Mouse (Mus musculus): ENCODE results near the gene Pwwp2a.
A peak's percentile ranks its signal among the peaks of the same experiment; 100 is the strongest.

The Pwwp2a gene

DNA sequence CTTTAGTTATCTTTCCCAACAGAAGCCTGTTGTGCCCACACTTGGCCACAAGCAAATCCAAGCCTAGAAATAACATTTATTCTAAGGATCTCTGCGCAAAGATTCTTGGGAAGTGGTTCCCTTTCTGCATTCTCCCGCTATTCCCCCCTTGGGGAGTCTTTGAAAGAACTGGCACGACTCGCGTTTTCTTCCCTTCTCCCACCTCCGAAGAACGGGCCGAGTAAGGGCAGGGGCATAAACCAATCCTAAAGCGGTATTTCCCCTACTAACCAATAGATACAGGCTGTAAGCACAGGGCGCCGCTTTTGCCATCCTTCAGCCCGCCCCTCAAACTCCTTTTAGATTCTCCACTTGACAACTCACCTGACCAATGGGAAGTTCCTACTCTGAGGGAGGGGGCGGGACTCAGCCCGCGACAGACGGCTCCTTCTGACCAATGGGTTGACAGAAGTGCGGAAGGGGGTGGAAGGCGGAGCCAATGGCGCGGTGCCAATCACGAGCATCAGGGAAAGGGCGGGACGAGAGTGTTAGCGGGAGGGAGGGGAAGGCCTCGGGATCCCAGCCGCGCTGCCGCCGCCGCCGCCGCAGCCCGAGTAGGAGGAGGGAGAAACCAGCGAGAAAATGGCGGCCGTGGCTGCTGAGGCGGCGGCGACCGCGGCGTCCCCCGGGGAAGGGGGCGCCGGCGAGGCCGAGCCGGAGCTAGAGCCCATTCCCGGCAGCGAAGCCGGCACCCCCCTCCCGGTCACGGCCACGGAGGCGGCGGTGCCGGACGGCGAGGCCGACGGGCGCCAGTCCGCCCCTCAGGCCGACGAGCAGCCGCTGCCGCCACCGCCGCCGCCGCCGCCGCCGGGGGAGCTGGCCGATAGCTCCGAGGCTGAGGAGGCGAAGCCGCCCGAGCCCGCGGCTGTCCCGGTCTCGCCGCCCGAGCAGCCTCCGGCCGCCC is at the start of gene Pwwp2a:
Gene Pwwp2a (plus strand): TSS at position 527 of the 943 bp plus-strand sequence.
- peak; percentile 97 to 98 for DNase-seq (ENCODE audit: low spot score in 2 of 2)

DNA sequence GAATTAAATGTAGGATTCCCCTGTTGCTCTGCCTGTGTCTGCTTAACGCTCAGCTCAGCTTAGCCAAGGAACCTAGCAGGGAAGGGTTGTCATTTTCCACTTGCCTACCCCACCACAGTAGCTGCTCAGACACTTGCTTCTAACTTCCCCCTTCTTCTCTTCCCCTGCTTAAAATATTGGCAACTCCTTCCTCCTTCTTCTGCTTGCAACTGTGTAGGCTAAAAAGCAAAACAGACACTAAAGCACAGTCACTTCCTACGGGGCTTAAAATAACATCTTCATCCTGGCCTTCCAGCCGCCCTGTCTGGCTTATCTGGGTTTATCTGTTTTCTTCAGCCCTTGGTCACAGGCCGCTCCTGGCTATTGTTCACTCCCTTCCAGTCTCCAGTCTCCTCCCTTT is 49.2 kb upstream of the Pwwp2a start:
- no peak for DNase-seq (ENCODE audit: low spot score in 2 of 2)

DNA sequence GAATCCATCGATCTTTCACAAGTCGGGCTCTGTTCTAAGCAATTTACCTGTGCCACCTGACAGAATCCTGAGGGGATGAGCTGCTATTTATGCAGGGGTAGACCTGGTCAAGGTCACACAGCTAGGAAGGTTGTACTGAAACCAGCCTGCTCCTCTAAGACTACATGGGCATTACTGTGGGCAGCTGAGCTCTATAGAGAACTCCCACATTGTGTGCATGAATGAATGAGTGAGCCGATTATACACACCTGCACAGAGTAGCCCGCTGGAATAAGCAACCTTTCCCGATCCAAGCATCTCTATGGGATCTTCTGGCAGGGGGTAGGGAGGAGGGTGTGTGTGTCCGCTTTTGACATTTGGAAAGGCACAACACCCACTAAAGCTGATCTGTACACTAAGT is 48.6 kb upstream of the Pwwp2a start:
- no peak for DNase-seq (ENCODE audit: low spot score in 2 of 2)

DNA sequence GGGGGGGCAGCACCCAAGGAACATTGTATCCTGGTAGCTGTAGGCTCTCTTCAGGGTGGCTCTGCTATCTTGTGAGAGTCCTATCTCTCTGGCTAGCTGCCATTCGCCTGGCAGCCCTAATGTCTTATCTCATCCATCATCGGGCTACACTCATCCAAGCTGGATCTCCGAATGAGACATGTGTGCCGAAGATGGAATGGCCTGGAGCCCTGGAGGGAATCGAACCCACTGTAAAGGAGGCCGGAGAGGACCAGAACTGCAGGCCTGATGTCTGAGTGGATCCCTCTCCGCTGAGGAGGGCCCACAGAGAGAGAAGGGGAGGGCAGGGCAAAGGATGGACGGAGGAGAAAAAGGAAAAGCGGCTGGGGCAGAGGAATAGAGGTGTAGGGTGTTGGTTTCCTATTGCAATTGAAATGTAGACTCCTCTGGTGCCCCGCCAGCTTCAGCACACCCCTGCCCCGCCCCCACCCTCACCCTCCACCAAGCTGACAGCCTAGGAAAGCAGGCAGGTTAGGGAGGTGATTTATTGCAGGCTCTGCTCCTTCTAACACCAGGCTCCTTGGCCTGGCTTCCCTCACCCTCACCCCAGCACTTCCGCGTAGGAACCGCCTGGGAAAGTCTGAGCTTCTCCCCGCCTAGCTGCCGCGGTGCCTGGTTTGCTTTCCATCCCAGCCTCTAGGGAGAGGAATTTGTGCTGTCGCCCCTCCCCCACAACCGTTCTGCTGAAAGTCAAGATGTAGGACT is 48.0 kb upstream of the Pwwp2a start:
- no peak for DNase-seq (ENCODE audit: low spot score in 2 of 2)

DNA sequence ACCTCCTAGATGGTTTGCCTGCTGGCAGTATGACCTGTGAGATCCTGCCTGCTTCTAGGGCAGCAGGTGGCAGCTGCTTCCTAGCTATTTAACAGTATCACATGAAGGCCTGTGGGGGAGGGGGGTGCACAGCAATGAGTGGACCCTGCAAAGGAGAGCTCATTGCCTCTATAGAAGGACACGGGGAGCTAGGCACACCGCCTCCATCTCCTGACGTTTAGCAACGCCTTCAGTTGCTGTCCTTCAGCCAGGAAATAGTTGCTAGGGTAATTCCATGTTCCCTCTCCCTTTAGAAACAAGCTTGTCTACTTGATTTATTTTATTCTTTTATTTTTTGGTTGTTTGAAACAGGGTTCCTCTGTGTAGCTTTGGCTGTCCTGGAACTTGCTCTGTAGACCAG is 45.0 kb upstream of the Pwwp2a start:
- no peak for DNase-seq (ENCODE audit: low spot score in 2 of 2)

DNA sequence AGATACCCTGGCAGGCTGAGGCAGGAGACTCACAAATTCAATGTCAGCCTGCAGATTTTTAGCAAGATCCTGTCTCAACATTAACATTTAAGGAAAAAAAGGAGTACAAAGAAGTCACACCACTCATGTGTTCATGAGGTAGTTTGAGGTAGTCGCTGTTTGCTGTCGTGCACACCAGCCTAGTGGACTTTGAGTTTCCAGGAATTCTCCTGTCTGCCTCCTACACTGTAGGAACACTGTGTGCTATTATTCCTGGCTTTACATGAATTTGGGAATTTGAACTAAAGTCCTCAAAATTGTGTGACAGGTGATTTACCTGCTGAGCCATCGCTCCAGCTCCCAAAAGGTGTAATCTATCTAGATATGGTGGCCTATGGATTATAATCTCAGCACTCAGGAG is 43.3 kb upstream of the Pwwp2a start:
- no peak for DNase-seq (ENCODE audit: low spot score in 2 of 2)

DNA sequence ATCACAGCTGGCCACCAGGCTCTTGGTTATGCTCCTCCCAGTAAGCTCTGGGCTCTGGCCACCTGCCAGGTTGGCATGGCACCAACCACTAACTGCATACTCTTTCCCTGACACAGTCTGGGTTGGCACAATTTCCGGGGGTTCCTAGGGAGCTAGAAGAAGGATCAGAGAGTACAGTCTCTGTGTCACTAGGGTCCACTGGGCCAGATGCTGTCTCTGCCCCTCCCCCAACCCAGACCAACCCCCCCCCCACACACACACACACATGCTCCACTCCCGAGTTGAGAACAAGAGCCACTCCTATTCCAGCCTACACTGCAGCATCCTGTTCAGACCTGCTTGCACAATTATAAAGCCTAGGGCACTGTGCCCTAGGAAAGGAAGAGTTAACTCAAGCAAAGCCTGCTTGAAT is 38.6 kb upstream of the Pwwp2a start:
- peak in 1 of 2 experiments; percentile 6 for DNase-seq (ENCODE audit: low spot score in 2 of 2)

DNA sequence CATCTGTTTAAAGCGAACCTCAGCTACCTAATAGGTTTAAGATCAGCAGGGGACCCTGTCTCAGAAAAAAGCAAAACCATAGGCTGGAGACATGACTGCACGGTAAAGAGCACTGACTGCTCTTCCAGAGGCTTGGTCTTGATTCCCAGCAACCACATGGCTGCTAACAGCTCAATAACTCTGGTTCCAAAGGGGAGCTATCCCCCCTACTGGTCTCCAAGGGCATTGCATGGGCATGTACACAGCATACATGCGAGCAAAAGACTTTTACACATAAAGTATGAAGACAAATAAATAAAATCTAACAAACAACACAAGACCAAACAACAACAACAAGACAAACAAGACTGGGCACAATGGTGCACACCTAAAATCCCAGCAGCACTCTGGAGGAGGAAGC is 36.5 kb upstream of the Pwwp2a start:
- no peak for DNase-seq (ENCODE audit: low spot score in 2 of 2)

DNA sequence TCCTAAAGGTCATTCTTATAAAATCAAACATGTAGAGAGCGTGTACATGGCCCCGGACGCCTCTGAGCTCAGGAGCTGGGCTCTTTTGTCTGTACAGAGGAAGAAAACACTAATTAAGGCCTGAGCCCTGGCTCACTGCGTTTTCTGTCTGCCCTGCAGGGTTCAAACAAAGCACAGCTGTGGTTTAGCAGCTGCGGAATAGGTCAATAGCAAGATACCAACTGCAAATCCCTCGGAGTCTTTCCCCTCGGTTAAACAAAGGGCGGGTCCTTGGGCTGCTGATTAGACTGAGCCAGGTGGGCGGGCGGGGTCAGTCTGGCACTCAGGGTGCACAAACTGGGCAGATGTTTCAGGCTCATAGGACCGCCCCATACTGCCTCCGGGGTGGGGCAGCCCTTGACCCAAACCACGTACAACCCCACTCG is 28.7 kb upstream of the Pwwp2a start:
- DNase-seq (ENCODE audit: low spot score in 2 of 2), result peak; percentile 9 to 30

DNA sequence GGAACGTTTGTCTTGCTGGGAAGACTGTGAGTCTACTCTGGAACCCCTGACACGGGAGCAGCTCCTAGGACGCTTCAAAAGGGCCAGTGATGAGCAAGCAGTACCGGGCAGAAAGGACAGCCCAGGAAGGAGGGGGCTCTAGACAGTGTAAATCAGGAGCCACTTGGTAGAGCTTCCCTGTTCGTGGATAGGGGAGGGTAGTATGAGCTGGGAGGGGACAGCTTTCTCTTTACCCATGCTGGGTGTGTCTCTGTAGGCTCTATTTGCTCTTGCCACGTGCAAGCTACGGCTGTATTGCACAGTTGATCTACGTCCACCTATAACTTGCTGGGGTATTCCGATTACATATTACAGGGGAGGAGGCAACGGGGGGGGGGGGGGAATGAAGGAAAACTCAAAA is 25.3 kb upstream of the Pwwp2a start:
- DNase-seq (ENCODE audit: low spot score in 2 of 2), result no peak

DNA sequence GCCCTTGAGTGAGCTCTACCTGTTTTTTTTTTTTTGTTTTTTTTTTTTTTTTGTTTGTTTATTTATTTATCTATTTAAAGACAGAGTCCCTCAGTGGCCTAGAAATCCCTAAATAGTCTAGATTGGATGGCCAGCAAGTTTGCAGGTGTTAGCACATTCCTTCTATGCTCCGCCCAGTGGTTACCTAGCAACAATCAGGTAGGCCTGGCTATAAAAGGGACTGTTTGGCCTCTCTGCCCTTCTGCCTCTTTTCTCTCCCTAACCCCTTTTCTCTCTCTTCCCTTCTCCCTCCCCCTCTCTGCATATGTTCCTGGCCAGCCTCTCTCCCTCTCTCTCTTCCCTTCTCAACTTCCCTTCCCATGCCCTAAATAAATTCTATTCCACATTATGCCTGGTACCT is 23.8 kb upstream of the Pwwp2a start:
- DNase-seq (ENCODE audit: low spot score in 2 of 2), result no peak

DNA sequence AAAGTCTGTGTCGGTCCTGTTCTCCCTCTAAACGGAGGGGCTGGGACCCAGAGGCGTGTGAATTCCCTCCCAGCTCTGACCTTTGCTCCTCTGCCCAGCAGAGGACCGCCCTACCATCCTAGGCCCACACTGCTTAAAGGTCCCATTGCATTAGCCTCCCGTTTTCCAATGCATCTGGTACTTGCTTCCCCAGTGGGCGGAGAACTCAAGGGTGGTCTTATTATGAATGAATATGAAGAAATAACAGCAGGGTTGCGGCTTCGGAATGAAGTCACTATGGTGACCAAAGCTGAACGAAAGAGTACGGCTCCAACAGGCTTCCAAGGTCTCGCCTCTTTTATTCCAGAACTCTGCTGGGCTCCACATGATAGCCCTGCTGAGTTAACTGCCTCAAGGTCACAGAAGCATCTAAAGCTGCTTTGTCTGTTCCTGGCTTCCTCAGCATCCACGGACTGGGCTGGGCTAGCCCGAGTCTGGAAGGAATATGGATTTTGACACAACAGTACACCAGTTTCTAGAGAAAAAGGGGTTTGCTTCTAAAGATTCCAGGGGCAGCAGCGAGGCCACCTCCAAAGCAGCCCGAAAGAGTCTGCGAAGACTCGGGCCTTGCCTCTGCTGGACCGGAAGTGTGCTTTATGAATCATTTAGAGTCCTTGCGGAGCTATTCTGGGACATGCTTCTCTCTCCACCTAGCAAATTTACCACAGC is 14.6 kb upstream of the Pwwp2a start:
- no peak for DNase-seq (ENCODE audit: low spot score in 2 of 2)

DNA sequence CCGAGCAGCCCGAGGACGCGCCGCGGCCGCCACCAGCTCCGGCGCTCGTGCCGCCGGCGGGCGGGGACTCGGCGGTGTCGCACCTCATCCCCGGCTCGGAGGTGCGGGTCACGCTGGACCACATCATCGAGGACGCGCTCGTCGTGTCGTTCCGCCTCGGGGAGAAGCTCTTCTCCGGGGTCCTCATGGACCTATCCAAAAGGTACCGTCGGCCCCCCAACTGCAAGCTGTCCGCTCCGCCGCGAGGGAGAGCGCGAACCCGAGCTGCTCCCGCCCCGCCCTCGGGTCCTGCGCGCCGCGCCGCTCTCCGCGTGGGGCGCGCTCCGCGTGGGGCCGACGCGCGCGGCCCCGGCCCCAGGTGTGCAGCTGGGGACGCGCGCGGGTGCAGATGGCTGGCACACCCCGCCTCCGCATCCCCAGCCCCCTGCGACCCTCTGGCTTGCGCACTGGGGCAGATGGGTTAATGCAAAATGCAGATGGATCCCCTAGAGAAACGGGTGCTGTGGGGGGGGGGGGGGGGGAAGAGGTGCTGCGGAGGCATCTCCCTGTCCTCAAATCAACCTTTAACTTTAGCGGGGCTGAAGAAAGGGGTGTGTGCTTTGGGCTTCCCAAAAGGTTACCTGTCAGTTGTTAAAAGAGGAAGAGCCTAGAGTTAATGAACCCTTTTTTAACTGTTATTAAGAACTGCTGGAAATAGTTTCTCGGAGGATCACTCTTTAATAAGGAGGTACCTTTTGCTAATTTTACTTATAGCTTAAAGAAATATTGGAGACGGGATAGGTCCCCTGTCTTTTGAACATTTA is 818 bp downstream of the Pwwp2a start:
- peak; percentile 42 to 47 for DNase-seq (ENCODE audit: low spot score in 2 of 2)

DNA sequence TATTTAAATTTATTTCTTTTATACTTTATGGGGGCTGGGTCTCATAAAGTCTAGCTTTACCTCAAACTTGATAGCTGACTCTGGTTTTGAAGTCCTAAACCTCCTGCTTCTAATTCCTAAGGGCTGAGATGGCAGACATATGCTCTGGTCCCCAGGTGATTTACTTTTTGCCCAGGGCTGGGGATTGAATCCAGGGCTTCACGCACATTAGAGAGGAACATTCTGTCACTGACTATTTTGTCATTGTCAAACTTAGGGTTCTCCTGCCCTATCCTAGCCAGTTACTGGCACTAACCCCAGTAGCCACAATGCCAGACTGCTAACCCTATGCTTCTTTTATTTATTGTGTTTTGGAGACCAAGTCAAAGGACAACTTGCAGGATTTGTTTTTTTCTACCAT is 7.1 kb downstream of the Pwwp2a start:
- DNase-seq (ENCODE audit: low spot score in 2 of 2), result no peak

DNA sequence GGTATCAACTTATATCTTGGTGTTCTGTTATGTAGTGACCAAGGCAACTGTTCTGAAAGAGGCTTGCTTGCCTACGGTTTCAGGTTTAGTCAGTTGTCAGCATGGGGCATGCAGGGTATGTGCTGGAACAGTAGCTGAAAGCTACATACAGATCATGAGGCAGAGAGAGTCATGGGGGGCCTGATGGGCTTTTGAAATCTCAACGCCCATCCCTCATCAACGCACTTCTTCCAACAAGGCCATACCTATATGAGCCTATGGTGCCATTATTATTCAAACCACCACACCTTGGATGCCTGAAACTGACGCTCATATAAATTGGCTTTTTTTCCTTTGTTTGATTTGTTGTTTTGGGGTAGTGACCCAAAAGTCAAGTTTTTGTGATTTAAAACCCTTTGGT is 14.8 kb downstream of the Pwwp2a start:
- no peak for DNase-seq (ENCODE audit: low spot score in 2 of 2)

DNA sequence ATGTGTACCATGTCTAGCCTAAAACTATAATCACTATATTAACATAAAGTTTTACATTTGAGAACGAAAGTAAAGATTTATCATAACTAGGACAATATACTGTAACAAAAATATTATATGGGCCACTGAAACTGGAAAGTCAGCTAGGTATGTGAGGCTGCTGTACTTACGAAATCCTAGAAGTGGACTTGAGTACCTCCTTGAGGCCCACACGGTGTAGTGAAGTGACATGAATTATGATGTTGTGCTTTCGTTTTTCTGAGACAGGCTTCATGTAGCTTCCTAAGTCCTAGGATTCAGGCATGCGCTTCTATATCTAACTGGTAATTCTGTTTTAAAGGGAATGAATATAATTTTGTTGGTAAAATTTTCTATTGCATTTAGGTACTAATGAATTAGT is 16.8 kb downstream of the Pwwp2a start:
- no peak for DNase-seq (ENCODE audit: low spot score in 2 of 2)

DNA sequence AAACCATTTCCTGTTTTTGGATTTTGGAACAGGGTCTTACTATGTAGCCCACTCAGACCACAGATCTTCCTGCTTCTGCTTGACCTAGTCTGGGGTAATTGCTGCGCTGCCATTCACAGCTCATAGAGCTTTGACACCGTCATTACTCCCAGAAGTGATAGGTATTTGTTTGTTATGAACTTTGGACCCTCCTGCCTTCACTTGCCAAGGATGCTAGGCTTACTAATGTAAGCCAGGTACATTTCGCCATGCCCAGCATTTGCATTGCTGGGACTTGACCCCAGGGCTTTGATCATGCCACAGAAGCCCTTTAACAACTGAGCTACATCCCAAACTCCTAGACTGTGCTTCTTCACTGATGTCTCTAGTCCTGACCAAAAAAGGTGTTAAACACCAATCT is 18.5 kb downstream of the Pwwp2a start:
- DNase-seq (ENCODE audit: low spot score in 2 of 2), result no peak

DNA sequence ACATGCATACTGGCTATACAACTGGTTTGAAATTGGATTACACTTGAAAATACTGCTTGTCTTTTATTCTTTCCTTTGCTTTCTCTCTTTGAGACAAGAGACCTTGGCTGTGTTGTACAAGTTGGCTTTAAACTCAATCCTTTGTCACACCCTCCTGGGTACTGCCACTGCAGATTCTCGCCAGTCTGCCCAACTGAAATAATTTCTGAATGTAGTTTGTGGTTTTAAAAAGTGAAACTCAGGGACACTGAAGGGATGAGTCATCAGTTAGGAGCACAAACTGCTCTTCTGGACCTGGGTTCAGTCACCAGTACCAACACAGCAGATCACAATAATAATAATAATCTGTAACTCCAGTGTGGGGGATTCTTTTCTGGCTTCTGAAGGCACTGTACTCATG is 21.8 kb downstream of the Pwwp2a start:
- DNase-seq (ENCODE audit: low spot score in 2 of 2), result no peak

DNA sequence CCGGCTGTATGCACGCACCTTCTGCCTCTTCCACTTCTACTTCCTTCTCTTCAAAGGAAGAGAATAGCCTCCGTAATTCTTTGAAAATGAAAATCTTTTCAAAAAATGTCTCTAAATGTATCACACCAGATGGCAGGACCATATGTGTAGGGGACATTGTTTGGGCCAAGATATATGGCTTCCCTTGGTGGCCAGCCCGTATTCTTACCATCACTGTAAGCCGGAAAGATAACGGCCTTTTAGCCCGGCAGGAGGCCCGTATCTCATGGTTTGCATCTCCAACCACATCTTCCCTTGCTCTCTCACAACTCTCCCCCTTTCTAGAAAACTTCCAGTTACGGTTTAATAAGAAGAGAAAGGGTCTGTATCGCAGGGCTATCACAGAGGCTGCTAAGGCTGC is 24.0 kb downstream of the Pwwp2a start:
- no peak for DNase-seq (ENCODE audit: low spot score in 2 of 2)

DNA sequence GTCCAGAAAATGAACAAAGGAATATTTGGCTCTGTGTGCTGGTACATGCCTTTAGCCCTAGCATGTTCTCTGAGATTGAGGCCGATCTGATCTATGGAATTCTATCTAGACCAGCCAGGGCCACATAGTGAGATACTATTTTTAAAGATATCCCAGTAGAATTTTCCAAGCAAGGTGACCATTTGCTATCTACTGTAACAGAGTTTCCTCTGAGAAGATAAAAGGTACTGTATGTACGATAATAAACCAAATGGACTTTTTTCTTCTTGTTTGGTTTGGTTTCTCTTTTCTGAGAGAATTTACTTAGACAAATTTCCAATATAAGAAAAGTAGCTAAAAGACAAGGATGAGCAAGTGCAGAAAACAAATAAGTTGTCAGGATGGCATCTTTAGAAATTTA is 26.6 kb downstream of the Pwwp2a start:
- DNase-seq (ENCODE audit: low spot score in 2 of 2), result no peak

DNA sequence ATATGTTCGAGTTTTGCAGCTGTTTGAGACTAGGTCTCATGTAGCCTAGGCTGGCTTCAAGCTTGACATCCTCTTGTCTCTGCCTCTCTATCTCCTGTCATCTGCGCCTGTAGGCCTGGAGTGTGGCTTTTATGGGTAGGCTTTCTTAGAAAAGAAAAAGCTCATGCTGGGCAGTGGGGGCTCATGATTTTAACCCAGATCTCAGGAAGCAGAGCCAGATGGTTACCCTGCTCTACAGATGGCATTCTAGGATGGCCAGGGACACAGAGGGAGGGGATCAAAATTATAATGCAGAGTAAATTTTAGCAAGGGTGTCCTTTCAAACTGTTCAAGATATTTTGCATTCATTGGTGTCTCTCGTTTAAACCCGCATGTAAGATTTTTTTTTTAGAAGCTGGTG is 30.4 kb downstream of the Pwwp2a start:
- DNase-seq (ENCODE audit: low spot score in 2 of 2), result no peak

DNA sequence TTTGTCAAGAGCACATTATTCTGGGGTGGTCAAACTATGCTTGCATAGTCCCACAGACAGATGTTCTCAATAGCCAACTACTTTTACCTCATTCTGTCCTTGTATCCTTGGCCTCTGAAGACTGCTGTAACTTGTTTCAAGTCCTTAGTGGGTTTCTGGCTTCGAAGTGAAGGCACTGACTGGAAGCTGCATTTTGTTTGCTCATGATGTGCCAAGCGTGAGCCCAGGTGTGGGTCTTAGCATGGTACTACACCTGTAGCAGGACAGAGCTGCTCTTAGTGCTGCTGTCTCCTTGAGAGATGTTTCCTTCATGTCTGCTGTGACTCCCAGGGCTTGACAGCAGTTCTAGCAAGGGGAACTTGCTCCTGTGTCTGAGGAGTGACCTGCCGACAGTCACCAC is 41.6 kb downstream of the Pwwp2a start:
- DNase-seq (ENCODE audit: low spot score in 2 of 2), result no peak
